Mouse (Mus musculus): ENCODE measurements around the gene Gpr137c. TPM values are rescaled to one million over a fixed set of nuclear protein-coding genes. Genes with fewer than 3 reads are reported as not detected.

Gene Gpr137c
- total RNA-seq, 1 experiment from 2014 or later, result 2.8 TPM

Other genes with a start within 250 kb of the Gpr137c start
- gene Ptger2, start 231.5 kb upstream of the Gpr137c start, total RNA-seq (2021), result 0.38 and 0.49 TPM in 2 replicates
- gene Txndc16, start 611 bp downstream of the Gpr137c start, total RNA-seq (2021), result 19.7 and 27.8 TPM in 2 replicates
- gene Ero1l, start 99.1 kb downstream of the Gpr137c start, total RNA-seq (2021), result 41.0 and 47.2 TPM in 2 replicates
- 122 and 142 TPM in 2 replicates for gene Psmc6, start 110.1 kb downstream of the Gpr137c start, total RNA-seq (2021)
- 20.9 and 31.1 TPM in 2 replicates for gene Styx, start 131.4 kb downstream of the Gpr137c start, total RNA-seq (2021)
- 26.4 and 36.9 TPM in 2 replicates for gene Gnpnat1, start 185.2 kb downstream of the Gpr137c start, total RNA-seq (2021)

Measured in adrenal gland, postnatal 25 days (tissue).